Mouse (Mus musculus) heart, embryonic 14.5 days (tissue): ENCODE data around the gene 2200002D01Rik. TPM values are rescaled to one million over a fixed set of nuclear protein-coding genes. Genes with fewer than 3 reads are reported as not detected.

ENCODE experiments used
- ATAC-seq: fragments of 200-750 bp; cut with Nextera tagmentation; 2 replicates; pipeline ENCODE4 v1.8.0; 2017; ENCODE audit warnings: low read depth, moderate TSS enrichment; ENCODE audit not compliant: insufficient number of reproducible peaks, insufficient read depth, low FRiP score
- H3K27ac ChIP-seq, 2 experiments: fragments of 200-500 bp in 1 of 2; fragments of 300-500 bp in 1 of 2; sonication (generic) in 1 of 2; replicated peaks in 1 of 2; 2 replicates each; pipeline ENCODE4 v1.5.1; 2012 to 2014; ENCODE audit warnings: low read depth in 2 of 2, low read length in 2 of 2, control low read depth in 1 of 2, mild to moderate bottlenecking in 1 of 2, mixed read lengths in 1 of 2; ENCODE audit not compliant: control insufficient read depth in 1 of 2, insufficient read depth in 1 of 2
- H3K27me3 ChIP-seq: fragments of 300-500 bp; sonication (generic); 2 replicates; pipeline ENCODE4 v1.6.1; 2014; ENCODE audit warnings: mild to moderate bottlenecking, low read length, control low read depth; ENCODE audit not compliant: control insufficient read depth, insufficient read depth
- H3K36me3 ChIP-seq: fragments of 300-500 bp; sonication (generic); 2 replicates; pipeline ENCODE4 v1.6.1; 2014; ENCODE audit warnings: mild to moderate bottlenecking, control low read depth, low read length, mixed read lengths; ENCODE audit not compliant: control insufficient read depth, insufficient read depth
- H3K4me1 ChIP-seq, 2 experiments: fragments of 200-500 bp in 1 of 2; fragments of 300-500 bp in 1 of 2; sonication (generic) in 1 of 2; 2 replicates each; pipeline ENCODE4 v1.6.1; 2012 to 2014; ENCODE audit warnings: low read length in 2 of 2, control low read depth in 1 of 2, mixed read lengths in 1 of 2; ENCODE audit not compliant: control insufficient read depth in 2 of 2, insufficient read depth in 2 of 2
- H3K4me2 ChIP-seq: fragments of 300-500 bp; sonication (generic); 2 replicates; pipeline ENCODE4 v1.6.1; 2014; ENCODE audit warnings: mild to moderate bottlenecking, low read length
- H3K4me3 ChIP-seq, 2 experiments: fragments of 200-500 bp in 1 of 2; fragments of 300-500 bp in 1 of 2; sonication (generic) in 1 of 2; 2 replicates each; pipeline ENCODE4 v1.5.1; 2012 to 2014; ENCODE audit warnings: low read length in 2 of 2, mild to moderate bottlenecking in 2 of 2, control low read depth in 1 of 2, low read depth in 1 of 2, moderate library complexity in 1 of 2; ENCODE audit not compliant: control insufficient read depth in 1 of 2, insufficient read depth in 1 of 2
- H3K9ac ChIP-seq: fragments of 300-500 bp; sonication (generic); 2 replicates; pipeline ENCODE4 v1.6.1; 2014; ENCODE audit warnings: mild to moderate bottlenecking, low read length
- H3K9me3 ChIP-seq: fragments of 300-500 bp; sonication (generic); 2 replicates; pipeline ENCODE4 v1.6.1; 2016; ENCODE audit warnings: low read length, control low read depth; ENCODE audit not compliant: control insufficient read depth
- WGBS: fragments of 180-500 bp; shearing (Covaris S2); extraction: QIAGEN DNeasy Blood & Tissue Kit; methylation state at CpG from one replicate; pipeline ENCODE4 v1.1.7; 2014; 5-methylcytosine and 5-hydroxymethylcytosine counted together
- polyA plus RNA-seq: library from polyadenylated mRNA; unstranded; fragments of >200 nt; fragmentation: Nextera tagmentation; extraction: Ambion mirVana; gene quantifications from 2 replicates; pipeline ENCODE4 v1.2.1, GENCODE M21; 2014

Gene 2200002D01Rik
- polyA plus RNA-seq, 1 experiment from 2014 or later: 5.9 TPM

- Histone ChIP-seq H3K4me2 (no peak overlapping the region), H3K4me1 (peaks cover 10 to 20% of the 10 kb centered on the region in 2 experiments), H3K27ac (no peak overlapping the region), H3K4me3 (no peak overlapping the region), H3K36me3 (no peaks in the 10 kb centered on the region), H3K9me3 (no peaks in the 10 kb centered on the region), H3K27me3 (peaks cover 26% of the 10 kb centered on the region; the same call in 1 of the 2 replicates), H3K9ac (no peak overlapping the region)
- ATAC-seq: no peak
- WGBS: 82% methylated on average over 6 of the region's 6 CpGs
Observed at GRCm38 (mm10) chr7:29284523-29284922, 36.3 kb upstream of the 2200002D01Rik start.

- no peaks in the 10 kb centered on the region for H3K9me3 ChIP-seq
- no peak overlapping the region for H3K9ac ChIP-seq
- no peak overlapping the region for H3K4me2 ChIP-seq
- H3K4me1 ChIP-seq: peaks cover 10 to 21% of the 10 kb centered on the region in 2 experiments
- ATAC-seq: no peak
- no peaks in the 10 kb centered on the region for H3K36me3 ChIP-seq
- no peak overlapping the region for H3K4me3 ChIP-seq
- WGBS: 74% methylated on average over 4 of the region's 4 CpGs
- H3K27ac ChIP-seq: no peak overlapping the region
- H3K27me3 ChIP-seq: peaks cover 25% of the 10 kb centered on the region; the same call in 1 of the 2 replicates
Observed at GRCm38 (mm10) chr7:29283876-29284275, 35.6 kb upstream of the 2200002D01Rik start.

- no peak overlapping the region for H3K27ac ChIP-seq
- 10% methylated on average over 21 of the region's 21 CpGs for WGBS
- H3K4me3 ChIP-seq: peak overlapping the region; percentile 60 to 73
- H3K4me2 ChIP-seq: peak overlapping the region; percentile 99
- peaks cover 10 to 19% of the 10 kb centered on the region in 2 experiments for H3K4me1 ChIP-seq
- no peaks in the 10 kb centered on the region for H3K36me3 ChIP-seq
- no peak for ATAC-seq
- no peaks in the 10 kb centered on the region for H3K9me3 ChIP-seq
- peak overlapping the region; percentile 83 for H3K9ac ChIP-seq
- H3K27me3 ChIP-seq: peaks cover 19% of the 10 kb centered on the region; the same call in 1 of the 2 replicates
Observed at GRCm38 (mm10) chr7:29282074-29282554, 33.8 kb upstream of the 2200002D01Rik start.

- no peaks in the 10 kb centered on the region for H3K36me3 ChIP-seq
- H3K27me3 ChIP-seq: peaks cover 17% of the 10 kb centered on the region; the same call in 1 of the 2 replicates
- H3K4me1 ChIP-seq: peaks cover 11 to 22% of the 10 kb centered on the region in 2 experiments
- no peaks in the 10 kb centered on the region for H3K9me3 ChIP-seq
- under 1% methylated on average over 75 of the region's 80 CpGs for WGBS
- ATAC-seq: no peak
- peak within 1 kb of the TSS; percentile 99 for H3K4me2 ChIP-seq
- peak within 1 kb of the TSS; percentile 60 to 73 for H3K4me3 ChIP-seq
- peak within 1 kb of the TSS; percentile 83 for H3K9ac ChIP-seq
- peak within 1 kb of the TSS in 1 of 2 experiments; percentile 58; a peak in 3 of 4 replicates for H3K27ac ChIP-seq
Observed at GRCm38 (mm10) chr7:29281201-29282073, 33.2 kb upstream of the 2200002D01Rik start, which contains the start of gene Spint2. TSS of gene Spint2 (minus strand) at chr7:29281912.

- Histone ChIP-seq H3K4me3 (peak overlapping the region; percentile 60 to 73), H3K27ac (peak overlapping the region in 1 of 2 experiments; percentile 58; a peak in 1 of 4 replicates), H3K4me2 (peak overlapping the region; percentile 99), H3K27me3 (peaks cover 12% of the 10 kb centered on the region; the same call in 1 of the 2 replicates), H3K9ac (peak overlapping the region; percentile 83), H3K36me3 (no peaks in the 10 kb centered on the region), H3K4me1 (peaks cover 11 to 22% of the 10 kb centered on the region in 2 experiments), H3K9me3 (no peaks in the 10 kb centered on the region)
- 15% methylated on average over 13 of the region's 13 CpGs for WGBS
- no peak for ATAC-seq
Observed at GRCm38 (mm10) chr7:29280801-29281200, 32.5 kb upstream of the 2200002D01Rik start.

- Histone ChIP-seq H3K27ac (peak overlapping the region; percentile 58 to 79), H3K36me3 (no peaks in the 10 kb centered on the region), H3K4me2 (peak overlapping the region; percentile 99), H3K27me3 (peaks cover 12% of the 10 kb centered on the region; the same call in 1 of the 2 replicates), H3K4me1 (peaks cover 11 to 22% of the 10 kb centered on the region in 2 experiments), H3K9me3 (no peaks in the 10 kb centered on the region), H3K4me3 (0 out of 4 replicates have a peak overlapping the region, but pooled peaks of 1 of the 2 experiments have one; percentile 73), H3K9ac (no peak overlapping the region)
- peak; percentile 26; the same call in 1 of the 2 replicates for ATAC-seq
- 13% methylated on average over 8 of the region's 8 CpGs for WGBS
Observed at GRCm38 (mm10) chr7:29279924-29280323, 31.7 kb upstream of the 2200002D01Rik start.

- Histone ChIP-seq H3K4me1 (peaks cover 11 to 22% of the 10 kb centered on the region in 2 experiments), H3K4me2 (peak overlapping the region; percentile 99; the same call in 1 of the 2 replicates), H3K9me3 (no peaks in the 10 kb centered on the region), H3K36me3 (no peaks in the 10 kb centered on the region), H3K4me3 (no peak overlapping the region), H3K27me3 (peaks cover 12% of the 10 kb centered on the region; the same call in 1 of the 2 replicates), H3K9ac (no peak overlapping the region), H3K27ac (peak overlapping the region; percentile 58 to 79; a peak in 2 of 4 replicates)
- ATAC-seq: no peak
Observed at GRCm38 (mm10) chr7:29279261-29279660, 31.0 kb upstream of the 2200002D01Rik start.
